Mouse (Mus musculus) kidney, embryonic 15.5 days (tissue): ENCODE measurements around the gene Tbp. TPM values are rescaled to one million over a fixed set of nuclear protein-coding genes. Genes with fewer than 3 reads are reported as not detected.
"Not testable (repeated sequence)": the region's sequence is repeated elsewhere in the genome, so short reads cannot be mapped to it uniquely, and the experiment has no call there.

Experiments
- ATAC-seq: fragments of 200-750 bp; cut with Nextera tagmentation; replicated peaks from 2 replicates; pipeline ENCODE4 v1.8.0; 2017; ENCODE audit warnings: moderate TSS enrichment; ENCODE audit not compliant: low FRiP score
- H3K27ac ChIP-seq: fragments of 300-500 bp; sonication (generic); 2 replicates; pipeline ENCODE4 v1.5.1; 2015; ENCODE audit warnings: mild to moderate bottlenecking, inconsistent platforms
- H3K27me3 ChIP-seq: fragments of 300-500 bp; sonication (generic); 2 replicates; pipeline ENCODE4 v1.6.1; 2015; ENCODE audit warnings: inconsistent platforms
- H3K36me3 ChIP-seq: fragments of 300-500 bp; sonication (generic); 2 replicates; pipeline ENCODE4 v1.6.1; 2015; ENCODE audit warnings: inconsistent platforms
- H3K4me1 ChIP-seq: fragments of 300-500 bp; sonication (generic); 2 replicates; pipeline ENCODE4 v1.6.1; 2015; ENCODE audit warnings: inconsistent platforms
- H3K4me2 ChIP-seq: fragments of 300-500 bp; sonication (generic); 2 replicates; pipeline ENCODE4 v1.6.1; 2015; ENCODE audit warnings: moderate library complexity, mild to moderate bottlenecking, inconsistent platforms
- H3K4me3 ChIP-seq: fragments of 300-500 bp; sonication (generic); replicated peaks from 2 replicates; pipeline ENCODE4 v1.5.1; 2015; ENCODE audit warnings: mild to moderate bottlenecking, inconsistent platforms
- H3K9ac ChIP-seq: fragments of 300-500 bp; sonication (generic); 2 replicates; pipeline ENCODE4 v1.6.1; 2015; ENCODE audit warnings: mild to moderate bottlenecking, inconsistent platforms
- H3K9me3 ChIP-seq: fragments of 300-500 bp; sonication (generic); replicated peaks from 2 replicates; pipeline ENCODE4 v1.6.1; 2016; ENCODE audit warnings: inconsistent platforms
- WGBS: fragments of 180-500 bp; shearing (Covaris S2); methylation state at CpG from one replicate; pipeline ENCODE4 v1.1.7; 2015; ENCODE audit warnings: mixed read lengths; 5-methylcytosine and 5-hydroxymethylcytosine counted together
- polyA plus RNA-seq: library from polyadenylated mRNA; unstranded; fragments of >200 nt; fragmentation: Nextera tagmentation; extraction: Ambion mirVana; gene quantifications from 2 replicates; pipeline ENCODE4 v1.2.1, GENCODE M21; 2015

Gene Tbp
- polyA plus RNA-seq, 1 experiment from 2014 or later = 51.1 TPM

GRCm38 (mm10) chr17:15518186-15518585, 18.5 kb downstream of the Tbp start:
- H3K27me3 ChIP-seq = no peaks in the 10 kb centered on the region
- H3K36me3 ChIP-seq = peaks cover 98% of the 10 kb centered on the region
- no peaks in the 10 kb centered on the region for H3K4me1 ChIP-seq
- H3K27ac ChIP-seq = no peak overlapping the region
- no peak overlapping the region for H3K4me2 ChIP-seq
- no peaks in the 10 kb centered on the region for H3K9me3 ChIP-seq
- ATAC-seq = no peak
- no peak overlapping the region for H3K4me3 ChIP-seq
- 88% methylated on average over 5 of the region's 5 CpGs for WGBS
- H3K9ac ChIP-seq = no peak overlapping the region

- WGBS = 100% methylated on average over 1 of the region's 1 CpGs
- Histone ChIP-seq H3K27ac (no peak overlapping the region), H3K4me3 (no peak overlapping the region), H3K4me1 (no peaks in the 10 kb centered on the region), H3K4me2 (no peak overlapping the region), H3K9ac (no peak overlapping the region), H3K9me3 (no peaks in the 10 kb centered on the region), H3K36me3 (peaks cover 97% of the 10 kb centered on the region), H3K27me3 (no peaks in the 10 kb centered on the region)
- no peak for ATAC-seq
Measured at GRCm38 (mm10) chr17:15518766-15519165, 19.1 kb downstream of the Tbp start.

- H3K4me1 ChIP-seq = peaks cover 11% of the 10 kb centered on the region
- H3K27ac ChIP-seq = peak overlapping the region; percentile 91; the same call in 1 of the 2 replicates
- 13% methylated on average over 10 of the region's 10 CpGs for WGBS
- no peaks in the 10 kb centered on the region for H3K27me3 ChIP-seq
- H3K9ac ChIP-seq = peak overlapping the region; percentile 75
- H3K4me3 ChIP-seq = peak overlapping the region; percentile 77
- H3K36me3 ChIP-seq = peaks cover 39% of the 10 kb centered on the region
- peak overlapping the region; percentile 75 for H3K4me2 ChIP-seq
- ATAC-seq = no peak
- no peaks in the 10 kb centered on the region for H3K9me3 ChIP-seq
Measured at GRCm38 (mm10) chr17:15526304-15526703, 26.6 kb downstream of the Tbp start.

GRCm38 (mm10) chr17:15526986-15527810, 27.5 kb downstream of the Tbp start, which contains the start of gene Pdcd2:
Gene Pdcd2, minus strand, starts transcription at chr17:15527301.
- H3K36me3 ChIP-seq = peaks cover 30% of the 10 kb centered on the region
- under 1% methylated on average over 51 of the region's 55 CpGs for WGBS
- no peaks in the 10 kb centered on the region for H3K27me3 ChIP-seq

GRCm38 (mm10) chr17:15527811-15528136, 28.1 kb downstream of the Tbp start:
- WGBS = 58% methylated on average over 3 of the region's 3 CpGs
- H3K4me3 ChIP-seq = peak overlapping the region; percentile 77
- H3K4me2 ChIP-seq = peak overlapping the region; percentile 75
- no peaks in the 10 kb centered on the region for H3K9me3 ChIP-seq
- peak overlapping the region; percentile 91; the same call in 1 of the 2 replicates for H3K27ac ChIP-seq
- H3K27me3 ChIP-seq = no peaks in the 10 kb centered on the region
- H3K36me3 ChIP-seq = peaks cover 25% of the 10 kb centered on the region
- H3K9ac ChIP-seq = peak overlapping the region; percentile 75
- ATAC-seq = no peak
- H3K4me1 ChIP-seq = peaks cover 11% of the 10 kb centered on the region

More at GRCm38 (mm10) chr17:15526986-15527810, 27.5 kb downstream of the Tbp start, which contains the start of gene Pdcd2:
- Histone ChIP-seq H3K9ac (peak within 1 kb of the TSS; percentile 75), H3K4me3 (peak within 1 kb of the TSS; percentile 77), H3K4me2 (peak within 1 kb of the TSS; percentile 75), H3K27ac (peak within 1 kb of the TSS; percentile 91), H3K9me3 (no peaks in the 10 kb centered on the region), H3K4me1 (peaks cover 11% of the 10 kb centered on the region)
- ATAC-seq = peak; percentile 99

GRCm38 (mm10) chr17:15528887-15529286, 29.2 kb downstream of the Tbp start:
- no peak for ATAC-seq
- no peaks in the 10 kb centered on the region for H3K27me3 ChIP-seq
- WGBS = 73% methylated on average over 2 of the region's 2 CpGs

GRCm38 (mm10) chr17:15530141-15530540, 30.5 kb downstream of the Tbp start:
- Histone ChIP-seq H3K9ac (no peak overlapping the region), H3K4me1 (peaks cover 11% of the 10 kb centered on the region), H3K4me3 (no peak overlapping the region), H3K27ac (no peak overlapping the region), H3K27me3 (peaks cover 3% of the 10 kb centered on the region; the same call in 1 of the 2 replicates), H3K36me3 (peaks cover 3% of the 10 kb centered on the region; the same call in 1 of the 2 replicates), H3K9me3 (no peaks in the 10 kb centered on the region), H3K4me2 (no peak overlapping the region)
- 10% methylated on average over 5 of the region's 5 CpGs for WGBS
- no peak for ATAC-seq

More at GRCm38 (mm10) chr17:15528887-15529286, 29.2 kb downstream of the Tbp start:
- Histone ChIP-seq H3K4me2 (no peak overlapping the region), H3K4me3 (no peak overlapping the region), H3K9ac (no peak overlapping the region), H3K9me3 (no peaks in the 10 kb centered on the region), H3K36me3 (peaks cover 16% of the 10 kb centered on the region), H3K27ac (no peak overlapping the region), H3K4me1 (peaks cover 11% of the 10 kb centered on the region)

- Histone ChIP-seq H3K4me3 (no peak overlapping the region), H3K9me3 (no peaks in the 10 kb centered on the region), H3K4me1 (peaks cover 3% of the 10 kb centered on the region; the same call in 1 of the 2 replicates), H3K4me2 (no peak overlapping the region), H3K36me3 (no peaks in the 10 kb centered on the region), H3K27ac (no peak overlapping the region), H3K27me3 (peaks cover 30% of the 10 kb centered on the region), H3K9ac (no peak overlapping the region)
- WGBS = 62% methylated on average over 11 of the region's 11 CpGs
- ATAC-seq = no peak
Measured at GRCm38 (mm10) chr17:15535162-15535800, 35.6 kb downstream of the Tbp start.

- Histone ChIP-seq H3K27me3 (peaks cover 30% of the 10 kb centered on the region), H3K4me3 (peak overlapping the region; percentile 51), H3K4me2 (peak overlapping the region; percentile 76), H3K27ac (no peak overlapping the region), H3K9ac (no peak overlapping the region), H3K4me1 (peaks cover 3% of the 10 kb centered on the region; the same call in 1 of the 2 replicates), H3K36me3 (no peaks in the 10 kb centered on the region), H3K9me3 (no peaks in the 10 kb centered on the region)
- 19% methylated on average over 8 of the region's 8 CpGs for WGBS
- no peak for ATAC-seq
Measured at GRCm38 (mm10) chr17:15535943-15536342, 36.3 kb downstream of the Tbp start.

GRCm38 (mm10) chr17:15536457-15536904, 36.8 kb downstream of the Tbp start:
- Histone ChIP-seq H3K36me3 (no peaks in the 10 kb centered on the region), H3K27ac (no peak overlapping the region), H3K9ac (no peak overlapping the region), H3K9me3 (no peaks in the 10 kb centered on the region), H3K4me1 (peaks cover 3% of the 10 kb centered on the region; the same call in 1 of the 2 replicates), H3K4me3 (peak overlapping the region; percentile 51), H3K27me3 (peaks cover 30% of the 10 kb centered on the region), H3K4me2 (peak overlapping the region; percentile 76)
- ATAC-seq = peak; percentile 64
- WGBS = 1% methylated on average over 33 of the region's 33 CpGs

GRCm38 (mm10) chr17:15540309-15540708, 40.6 kb downstream of the Tbp start:
- no peak for ATAC-seq
- H3K36me3 ChIP-seq = no peaks in the 10 kb centered on the region
- H3K9ac ChIP-seq = no peak overlapping the region
- H3K4me1 ChIP-seq = peaks cover 3% of the 10 kb centered on the region; the same call in 1 of the 2 replicates
- H3K4me2 ChIP-seq = no peak overlapping the region
- H3K27me3 ChIP-seq = peaks cover 25% of the 10 kb centered on the region
- H3K4me3 ChIP-seq = no peak overlapping the region
- H3K27ac ChIP-seq = no peak overlapping the region
- H3K9me3 ChIP-seq = no peaks in the 10 kb centered on the region; the same call in 1 of the 2 replicates
- 75% methylated on average over 4 of the region's 4 CpGs for WGBS

GRCm38 (mm10) chr17:15543868-15544267, 44.2 kb downstream of the Tbp start:
- not testable (repeated sequence) for H3K4me3 ChIP-seq, H3K4me1 ChIP-seq, ATAC-seq, H3K36me3 ChIP-seq, H3K27me3 ChIP-seq, H3K9ac ChIP-seq, H3K27ac ChIP-seq, H3K9me3 ChIP-seq, H3K4me2 ChIP-seq
- 54% methylated on average over 4 of the region's 4 CpGs for WGBS
